Mouse (Mus musculus) lung, postnatal 10 days (tissue): ENCODE results near the gene Gm10330.
"Not testable (repeated sequence)": the region's sequence is repeated elsewhere in the genome, so short reads cannot be mapped to it uniquely, and the experiment has no call there.

Source experiments
- DNase-seq: peaks from one replicate; pipeline ENCODE4 v3.0.0; 2021

Gm10330 gene

DNA sequence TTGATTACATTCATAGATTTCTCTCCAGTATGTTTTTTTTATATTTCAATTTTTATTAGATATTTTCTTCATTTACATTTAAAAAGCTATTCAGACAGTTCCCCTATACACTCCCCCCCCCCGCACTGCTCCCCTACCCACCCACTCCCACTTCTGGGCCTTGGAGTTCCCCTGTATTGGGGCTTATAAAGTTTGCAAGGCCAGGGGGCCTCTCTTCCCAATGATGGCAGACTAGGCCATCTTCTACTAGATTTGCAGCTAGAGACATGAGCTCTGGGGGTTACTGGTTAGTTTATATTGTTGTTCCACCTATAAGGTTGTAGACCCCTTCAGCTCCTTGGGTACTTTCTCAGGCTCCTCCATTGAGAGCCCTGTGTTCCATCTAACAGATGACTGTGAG is at the start of gene Gm10330:
Gm10330 (minus strand) TSS at position 101 of the 400 bp plus-strand sequence.
- DNase-seq = not testable (repeated sequence)

DNA sequence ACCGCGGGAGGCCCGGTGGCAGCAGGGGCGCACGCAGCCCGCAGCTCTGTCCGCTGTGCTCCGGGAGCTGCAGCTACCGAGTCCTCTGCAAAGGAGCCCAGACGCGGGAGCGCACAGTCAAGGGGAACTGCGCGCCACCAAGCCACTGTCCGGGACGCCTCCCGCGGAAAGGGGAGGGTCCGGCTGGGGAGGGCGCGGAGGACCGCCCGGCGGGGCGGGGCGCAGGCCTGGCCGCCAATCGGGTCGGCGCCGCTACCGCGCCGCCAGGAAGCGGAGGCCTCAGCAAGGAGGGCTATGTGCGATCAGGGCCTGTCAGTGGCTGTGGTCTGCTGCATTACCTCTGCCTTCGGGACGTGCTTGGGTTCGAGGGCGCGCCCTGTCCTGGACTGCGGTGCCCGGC is 20.7 kb upstream of the Gm10330 start:
- DNase-seq = not testable (repeated sequence)

DNA sequence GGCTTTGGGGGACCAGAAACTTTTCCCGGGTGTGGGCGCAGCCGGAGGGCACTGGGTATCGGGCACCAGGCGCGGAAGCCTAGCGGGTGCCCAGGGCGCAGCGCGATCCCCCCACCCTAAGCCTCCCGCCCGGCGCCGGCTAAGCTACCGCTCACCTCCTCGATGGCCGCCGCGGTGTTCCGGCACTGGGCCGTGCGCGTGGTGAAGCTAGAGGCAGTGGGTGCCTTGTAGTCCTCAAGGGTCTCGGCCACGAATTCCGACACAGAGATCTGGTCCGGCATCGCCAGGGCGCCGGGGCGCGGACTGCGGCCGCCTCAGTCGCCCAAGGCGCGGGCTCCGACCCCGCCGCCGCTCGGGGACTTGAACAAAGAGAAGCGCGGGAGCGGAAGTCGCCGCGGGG is 20.3 kb upstream of the Gm10330 start:
- DNase-seq = peak; percentile 1
